Mouse (Mus musculus): ENCODE data around the gene Epb42.
"Not testable (repeated sequence)": the region's sequence is repeated elsewhere in the genome, so short reads cannot be mapped to it uniquely, and the experiment has no call there.

Gene Epb42

DNA sequence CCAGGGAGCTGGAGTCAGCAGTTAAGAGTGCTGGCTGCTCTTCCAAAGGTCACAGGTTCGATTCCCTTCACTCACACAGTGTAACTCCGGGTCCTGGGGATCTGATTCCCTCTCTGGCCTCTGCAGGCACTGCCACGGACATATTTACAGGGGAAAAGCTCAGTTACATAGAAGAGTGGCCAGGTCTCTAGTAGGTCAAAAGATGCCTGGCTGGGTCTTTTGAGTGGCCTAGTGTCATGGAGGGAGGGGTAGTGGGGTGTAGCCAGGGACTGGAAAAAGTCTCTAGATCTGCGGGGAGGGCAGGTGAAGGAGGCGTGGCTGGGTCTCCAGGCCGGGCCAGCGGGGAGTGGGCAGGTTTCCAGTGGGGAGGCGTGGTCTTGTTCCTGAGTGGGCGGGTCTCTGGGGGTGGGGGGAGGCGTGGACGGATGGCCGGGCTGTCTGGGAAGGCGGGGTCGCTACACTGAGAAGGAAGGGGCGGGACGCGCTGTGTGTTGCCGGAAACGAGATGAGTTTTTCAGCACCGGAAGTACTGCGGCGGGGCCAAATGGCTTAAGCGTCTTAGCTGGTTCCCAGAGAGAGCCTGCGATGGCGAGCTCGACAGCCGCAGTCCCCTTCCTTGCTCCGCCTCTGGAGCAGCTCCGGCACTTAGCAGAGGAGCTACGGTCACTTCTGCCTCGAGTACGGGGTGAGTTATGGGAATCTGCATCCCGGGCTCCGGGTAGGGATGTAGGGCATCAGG lies 28.8 kb downstream of the Epb42 start, which contains the start of gene Ccndbp1:
Gene Ccndbp1, plus strand, starts transcription at position 479 of the 739 bp plus-strand sequence.
- peak; percentile 89 for DNase-seq (ENCODE audit: extremely low spot score, low spot score)

DNA sequence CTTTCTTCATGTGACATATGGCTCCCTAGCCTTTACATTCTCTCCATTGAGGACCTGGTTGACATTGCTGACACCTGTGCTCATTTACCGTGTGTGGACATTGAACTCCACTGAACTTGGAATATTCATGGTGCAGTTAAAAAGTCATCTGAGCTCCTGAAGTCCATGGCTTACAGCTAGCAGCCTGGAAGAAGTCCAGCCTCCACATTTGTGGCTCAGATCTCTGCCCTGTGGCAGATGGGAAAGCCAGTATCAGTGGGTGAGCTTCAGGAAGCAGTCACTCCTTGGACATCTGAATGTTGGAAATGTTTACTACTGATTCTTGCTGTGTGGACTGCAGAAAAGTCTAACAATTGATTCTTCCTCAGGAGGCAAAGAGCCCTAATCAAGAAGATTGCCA lies 29.9 kb downstream of the Epb42 start:
- DNase-seq (ENCODE audit: extremely low spot score, low spot score), result no peak

GRCm38 (mm10) chr2:121004018-121004811 lies 32.7 kb downstream of the Epb42 start:
- DNase-seq (ENCODE audit: extremely low spot score, low spot score), result no peak

GRCm38 (mm10) chr2:121003586-121003985 lies 33.3 kb downstream of the Epb42 start:
- no peak for DNase-seq (ENCODE audit: extremely low spot score, low spot score)

- no peak for DNase-seq (ENCODE audit: extremely low spot score, low spot score)
These were observed 38.0 kb downstream of the Epb42 start for GRCm38 (mm10) chr2:120998863-120999262.

GRCm38 (mm10) chr2:120996607-120997006 lies 40.3 kb downstream of the Epb42 start:
- not testable (repeated sequence) for DNase-seq (ENCODE audit: extremely low spot score, low spot score)

DNA sequence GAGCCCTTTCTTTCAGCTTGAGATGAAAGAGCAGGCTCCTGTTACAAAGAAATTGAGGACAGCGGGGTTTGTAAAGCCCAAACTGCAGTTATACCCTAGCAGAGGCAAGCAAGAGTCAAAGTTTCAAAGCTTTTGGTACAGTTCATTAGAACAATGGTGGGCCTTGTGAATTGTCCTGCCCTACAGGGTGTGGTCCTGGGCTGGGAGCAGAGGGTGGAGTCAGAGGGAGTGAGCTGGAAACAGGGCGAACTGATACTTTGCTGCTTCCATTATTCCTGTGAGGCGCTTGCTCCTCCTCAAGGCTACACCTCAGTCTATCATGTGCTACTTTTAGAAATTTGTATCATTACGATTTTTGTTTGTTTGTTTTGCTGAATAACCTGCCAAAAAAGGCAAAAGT lies 45.7 kb downstream of the Epb42 start:
- no peak for DNase-seq (ENCODE audit: extremely low spot score, low spot score)

DNA sequence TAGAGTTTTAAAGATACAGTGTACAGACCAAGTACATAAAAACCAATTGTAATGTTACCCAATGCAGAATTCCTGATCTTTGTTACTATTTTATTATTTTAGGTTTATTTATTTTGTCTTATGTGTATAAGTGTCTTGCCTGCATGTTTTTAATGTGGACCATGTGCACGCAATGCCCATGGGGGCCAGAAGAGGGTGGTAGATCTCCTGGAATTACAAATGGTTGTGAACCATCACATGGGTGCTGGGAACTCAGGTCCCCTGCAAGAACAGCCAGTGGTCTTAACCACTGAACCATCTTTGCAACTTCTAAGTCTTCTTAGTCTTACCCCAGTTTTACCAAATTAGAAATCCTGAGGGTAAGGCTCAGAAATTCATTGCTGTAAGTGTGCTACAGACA lies 51.6 kb downstream of the Epb42 start:
- DNase-seq (ENCODE audit: extremely low spot score, low spot score), result no peak

DNA sequence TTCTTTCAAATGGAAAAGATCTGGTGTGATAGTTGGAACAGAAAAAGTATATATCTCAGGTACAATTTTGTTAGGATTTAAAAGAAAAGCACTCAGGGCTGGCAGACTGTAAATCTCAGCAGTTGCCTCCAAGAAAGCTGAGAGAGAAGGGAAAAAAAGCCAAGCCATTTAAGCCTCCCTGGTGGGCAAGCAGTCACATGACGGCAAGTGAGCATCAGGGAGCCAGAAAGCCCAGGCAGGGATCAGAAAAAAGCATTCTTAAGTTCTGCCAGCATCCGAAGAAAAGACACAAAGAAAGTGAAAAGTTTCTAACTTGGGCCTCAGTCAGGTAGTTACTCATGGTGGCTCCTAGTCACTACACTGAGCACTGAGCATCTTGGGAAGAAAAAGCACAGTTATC lies 53.3 kb downstream of the Epb42 start:
- DNase-seq (ENCODE audit: extremely low spot score, low spot score), result no peak

DNA sequence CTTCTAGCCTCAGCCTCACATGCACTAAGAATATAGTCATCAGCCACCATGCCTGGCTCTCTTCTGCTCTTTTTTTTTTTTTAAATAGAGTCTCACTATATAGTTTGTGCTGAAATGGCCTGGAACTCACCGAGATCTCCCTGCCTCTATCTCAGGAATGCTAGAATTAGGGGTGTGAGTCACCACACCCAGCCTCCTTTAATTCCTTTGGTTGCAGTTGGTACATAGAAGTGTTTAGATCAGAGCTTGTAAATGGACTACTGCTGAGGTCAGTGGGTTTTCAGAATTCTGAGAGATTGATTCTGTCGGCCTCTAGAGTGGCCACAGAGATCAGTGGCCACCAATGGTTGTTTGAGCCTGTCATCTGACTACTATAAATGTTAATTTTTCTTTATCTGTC lies 56.0 kb downstream of the Epb42 start:
- DNase-seq (ENCODE audit: extremely low spot score, low spot score), result no peak

GRCm38 (mm10) chr2:120979819-120980218 lies 57.1 kb downstream of the Epb42 start:
- DNase-seq (ENCODE audit: extremely low spot score, low spot score), result no peak

DNA sequence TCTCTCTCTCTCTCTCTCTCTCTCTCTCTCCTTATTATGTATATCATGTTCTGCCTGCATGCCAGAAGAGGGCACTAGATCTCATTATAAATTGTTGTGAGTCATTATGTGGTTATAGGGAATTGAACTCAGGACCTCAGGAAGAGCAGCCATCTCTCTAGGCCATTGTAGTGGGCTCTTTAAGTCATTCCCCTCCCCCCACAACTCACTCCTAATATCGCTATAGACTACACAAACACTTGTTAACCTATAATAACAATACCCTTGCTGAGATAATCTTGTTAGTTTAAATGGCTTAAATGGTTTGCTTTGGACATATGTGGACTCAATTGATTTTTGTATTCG lies 58.2 kb downstream of the Epb42 start:
- DNase-seq (ENCODE audit: extremely low spot score, low spot score), result no peak

- no peak for DNase-seq (ENCODE audit: extremely low spot score, low spot score)
These were observed 58.8 kb downstream of the Epb42 start for GRCm38 (mm10) chr2:120977926-120978692.

DNA sequence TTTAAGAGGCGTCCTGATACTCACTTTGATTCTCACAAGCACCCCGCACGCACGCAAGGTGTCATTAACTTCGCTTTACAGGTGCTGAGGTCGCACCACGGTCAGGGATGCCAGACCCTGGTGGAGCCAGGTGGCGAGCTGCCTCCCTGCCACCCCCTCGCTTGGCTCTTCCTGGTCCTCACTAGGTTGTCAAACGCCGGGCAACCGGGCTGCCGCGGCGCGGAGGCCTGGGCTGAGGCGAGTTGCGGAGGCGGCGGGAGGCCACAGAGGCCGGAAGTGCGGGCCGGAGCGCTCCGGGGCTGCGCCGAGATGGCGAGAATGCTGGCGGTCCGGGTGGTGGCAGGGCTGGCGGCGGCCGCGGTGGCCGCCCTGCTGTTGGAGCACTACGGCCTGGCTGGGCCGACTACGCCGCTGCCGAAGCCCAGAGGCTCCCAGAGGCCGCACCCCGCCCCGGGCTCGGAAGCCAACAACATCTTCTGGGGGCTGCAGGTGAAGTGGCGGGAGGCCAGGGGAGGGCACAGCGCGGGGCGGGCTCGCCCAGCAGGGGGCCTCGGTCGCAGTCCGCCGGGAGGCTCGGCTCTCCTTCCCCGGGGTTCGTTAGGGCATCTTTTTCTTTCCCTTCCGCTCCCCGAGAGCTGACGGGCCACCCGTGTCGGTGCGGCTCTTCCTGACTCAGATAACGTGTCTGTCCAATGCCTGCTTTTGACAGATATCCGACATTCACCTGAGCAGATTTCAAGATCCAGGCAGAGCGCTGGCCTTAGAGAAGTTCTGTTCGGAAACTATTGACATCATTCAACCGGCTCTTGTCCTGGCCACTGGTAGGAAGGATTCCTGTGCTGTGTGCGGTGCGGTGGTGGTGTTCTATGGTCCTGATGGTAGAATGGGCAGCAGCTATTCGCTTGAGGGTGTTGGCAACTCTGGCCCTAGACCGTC lies 59.6 kb downstream of the Epb42 start, which contains the start of gene Tmem62:
Gene Tmem62, plus strand, starts transcription at position 28 of the 936 bp plus-strand sequence.
- peak; percentile 63 for DNase-seq (ENCODE audit: extremely low spot score, low spot score)

DNA sequence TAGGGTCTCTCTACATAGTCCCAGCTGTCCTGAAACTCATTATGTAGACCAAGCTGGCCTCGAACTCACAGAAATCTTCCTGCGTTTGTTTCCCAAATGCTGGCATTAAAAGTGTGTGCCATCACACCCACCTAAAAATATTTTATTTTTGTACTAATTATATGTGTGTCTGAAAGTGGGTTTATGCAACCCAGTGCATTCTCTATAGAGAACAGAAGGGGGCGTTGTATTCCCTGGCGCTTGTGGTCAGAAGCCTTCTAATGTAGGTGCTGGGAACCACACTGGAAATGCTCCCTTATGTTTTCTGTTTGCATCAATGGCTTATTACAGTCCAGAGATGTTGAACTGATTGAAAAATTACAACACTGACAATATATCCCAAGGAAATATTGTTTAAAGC lies 60.6 kb downstream of the Epb42 start:
- DNase-seq (ENCODE audit: extremely low spot score, low spot score), result no peak

GRCm38 (mm10) chr2:120972964-120973363 lies 63.9 kb downstream of the Epb42 start:
- no peak for DNase-seq (ENCODE audit: extremely low spot score, low spot score)

GRCm38 (mm10) chr2:120972257-120972656 lies 64.6 kb downstream of the Epb42 start:
- DNase-seq (ENCODE audit: extremely low spot score, low spot score), result not testable (repeated sequence)

DNA sequence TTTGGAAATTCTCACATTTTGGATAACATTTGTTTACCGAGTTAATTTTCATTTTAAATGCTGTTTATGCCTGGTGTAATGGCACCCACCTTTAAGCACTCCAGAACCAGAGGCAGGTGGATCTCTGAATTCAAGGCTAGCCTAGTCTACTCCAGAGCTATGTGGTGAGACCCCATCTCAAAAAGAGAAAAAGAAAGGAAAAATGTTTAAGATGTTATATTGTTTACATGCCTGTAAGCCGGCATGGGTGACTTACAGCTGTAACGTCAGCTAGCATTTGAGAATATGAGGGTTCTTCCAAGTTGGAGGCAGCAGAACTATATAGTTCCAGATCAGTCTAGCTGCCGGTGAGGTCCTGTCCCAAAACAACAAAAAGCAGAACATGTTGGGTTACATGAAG lies 65.1 kb downstream of the Epb42 start:
- no peak for DNase-seq (ENCODE audit: extremely low spot score, low spot score)

- DNase-seq (ENCODE audit: extremely low spot score, low spot score), result peak; percentile 88
These were observed 66.3 kb downstream of the Epb42 start, which contains the start of gene Ubr1 for GRCm38 (mm10) chr2:120970559-120971080. Gene Ubr1 (minus strand): TSS chr2:120970715.

DNA sequence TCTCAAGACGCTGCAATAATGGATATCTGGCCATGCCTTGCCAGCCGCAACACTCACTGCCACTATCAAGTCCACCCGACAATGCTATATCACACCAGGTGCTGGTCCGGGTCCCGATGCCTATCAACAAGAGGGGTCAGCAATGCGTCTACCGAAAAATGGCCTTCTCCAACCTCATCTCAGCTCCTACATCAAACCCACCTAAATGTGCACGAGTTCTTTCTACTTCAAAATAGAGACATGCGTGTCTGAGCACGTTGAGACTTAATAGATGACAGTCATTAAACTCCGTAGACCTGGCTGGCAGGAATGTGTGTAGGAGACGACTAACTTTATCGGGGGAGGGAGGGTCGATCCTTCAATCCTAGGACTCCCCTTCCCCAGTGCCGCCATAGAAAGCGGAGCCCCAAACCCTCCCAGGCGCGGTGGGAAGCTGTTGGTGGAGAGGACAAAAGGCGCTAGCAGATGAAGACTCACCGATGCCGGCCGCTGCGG lies 66.8 kb downstream of the Epb42 start:
- DNase-seq (ENCODE audit: extremely low spot score, low spot score), result no peak

All from neural tube, embryonic 10.5 days (tissue).